Mouse (Mus musculus) olfactory bulb, adult 2 months (tissue): Measurements from ENCODE around the gene Ankrd44. TPM values are rescaled to one million over a fixed set of nuclear protein-coding genes. Genes with fewer than 3 reads are reported as not detected.

Experiments used
- H3K27ac ChIP-seq: fragments of 200-500 bp; 2 replicates; pipeline ENCODE4 v1.5.1; 2012; ENCODE audit warnings: low read depth, low read length; ENCODE audit not compliant: insufficient read depth
- H3K4me1 ChIP-seq: fragments of 200-500 bp; 2 replicates; pipeline ENCODE4 v1.6.1; 2012; ENCODE audit warnings: low read length; ENCODE audit not compliant: control insufficient read depth, insufficient read depth
- H3K4me3 ChIP-seq: fragments of 200-500 bp; 2 replicates; pipeline ENCODE4 v1.5.1; 2012; ENCODE audit warnings: mild to moderate bottlenecking, low read depth, low read length, moderate library complexity; ENCODE audit not compliant: insufficient read depth
- CTCF ChIP-seq: fragments of 200-500 bp; IDR thresholded peaks from 2 replicates; pipeline ENCODE4 v1.5.1; 2012; ENCODE audit warnings: low read depth, mild to moderate bottlenecking, low read length, moderate library complexity; ENCODE audit not compliant: insufficient read depth
- POLR2A ChIP-seq: fragments of 200-500 bp; IDR thresholded peaks from 2 replicates; pipeline ENCODE4 v1.6.1; 2012; ENCODE audit warnings: mild to moderate bottlenecking, low read depth, low read length, moderate library complexity; ENCODE audit not compliant: insufficient read depth
- WGBS: fragments of 180-500 bp; shearing (Covaris S2); methylation state at CpG from one replicate; pipeline ENCODE4 v1.1.7; 2018; 5-methylcytosine and 5-hydroxymethylcytosine counted together
- polyA plus RNA-seq: library from polyadenylated mRNA; stranded (reverse); fragments of >200 nt; gene quantifications from 2 replicates; pipeline ENCODE4 v1.2.4, GENCODE M21; 2012; ENCODE audit warnings: low replicate concordance; ENCODE audit not compliant: missing spikeins, insufficient read depth, insufficient read length

The Ankrd44 gene
- polyA plus RNA-seq, 1 experiment: not detected

- 0 out of 2 replicates have a peak, but pooled peaks cover 2% of the 10 kb centered on the region for H3K4me1 ChIP-seq
- H3K4me3 ChIP-seq: no peak overlapping the region
- TF ChIP-seq POLR2A (no peak), CTCF (no peak)
- H3K27ac ChIP-seq: no peak overlapping the region
- 68% methylated on average over 8 of the region's 8 CpGs for WGBS
Measured at GRCm38 (mm10) chr1:54707888-54708565, 218.2 kb downstream of the Ankrd44 start.

GRCm38 (mm10) chr1:54707036-54707887 lies 218.9 kb downstream of the Ankrd44 start:
- no peak overlapping the region for H3K4me3 ChIP-seq

GRCm38 (mm10) chr1:54706621-54707020 lies 219.6 kb downstream of the Ankrd44 start:
- no peak for TF ChIP-seq POLR2A
- no peak for TF ChIP-seq CTCF
- H3K27ac ChIP-seq: no peak overlapping the region
- 0 out of 2 replicates have a peak, but pooled peaks cover 2% of the 10 kb centered on the region for H3K4me1 ChIP-seq
- WGBS: 33% methylated on average over 3 of the region's 3 CpGs
- no peak overlapping the region for H3K4me3 ChIP-seq

More at GRCm38 (mm10) chr1:54707036-54707887, 218.9 kb downstream of the Ankrd44 start:
- Histone ChIP-seq H3K27ac (no peak overlapping the region), H3K4me1 (0 out of 2 replicates have a peak, but pooled peaks cover 2% of the 10 kb centered on the region)
- TF ChIP-seq POLR2A (no peak), CTCF (no peak)
- WGBS: 44% methylated on average over 10 of the region's 10 CpGs

- TF ChIP-seq POLR2A (no peak), CTCF (no peak)
- WGBS: 40% methylated on average over 1 of the region's 1 CpGs
- Histone ChIP-seq H3K4me3 (no peak overlapping the region), H3K4me1 (0 out of 2 replicates have a peak, but pooled peaks cover 2% of the 10 kb centered on the region), H3K27ac (no peak overlapping the region)
Measured at GRCm38 (mm10) chr1:54703466-54703865, 222.7 kb downstream of the Ankrd44 start.

- Histone ChIP-seq H3K4me1 (0 out of 2 replicates have a peak, but pooled peaks cover 2% of the 10 kb centered on the region), H3K4me3 (no peak overlapping the region), H3K27ac (no peak overlapping the region)
- TF ChIP-seq POLR2A (no peak), CTCF (no peak)
Measured at GRCm38 (mm10) chr1:54702918-54703317, 223.3 kb downstream of the Ankrd44 start.

DNA sequence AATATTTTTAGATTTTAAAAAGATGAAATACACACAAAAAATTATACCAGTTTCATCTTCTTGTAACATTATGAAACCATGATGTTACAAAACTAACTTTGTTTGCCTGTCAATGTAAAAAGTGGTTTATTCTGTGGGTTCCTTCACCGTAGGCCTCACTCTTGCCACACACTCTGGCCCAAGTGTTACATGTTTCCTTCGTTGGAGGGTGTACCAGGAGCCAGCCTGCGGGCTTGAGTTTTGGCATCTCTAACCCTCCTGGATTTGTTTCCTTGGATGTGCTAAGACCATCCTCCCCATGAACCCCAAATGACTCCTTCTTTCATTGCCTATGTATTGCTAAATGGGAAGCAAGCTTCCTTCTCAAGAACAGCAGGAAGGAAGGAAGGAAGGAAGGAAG lies 230.8 kb downstream of the Ankrd44 start:
- TF ChIP-seq POLR2A: no peak
- no peak for TF ChIP-seq CTCF
- 93% methylated on average over 3 of the region's 3 CpGs for WGBS
- no peak overlapping the region for H3K4me3 ChIP-seq
- H3K4me1 ChIP-seq: no peaks in the 10 kb centered on the region
- no peak overlapping the region for H3K27ac ChIP-seq

- no peak for TF ChIP-seq POLR2A
- H3K4me3 ChIP-seq: no peak overlapping the region
- H3K4me1 ChIP-seq: no peaks in the 10 kb centered on the region
- H3K27ac ChIP-seq: no peak overlapping the region
Measured at GRCm38 (mm10) chr1:54691824-54692223, 234.4 kb downstream of the Ankrd44 start.

DNA sequence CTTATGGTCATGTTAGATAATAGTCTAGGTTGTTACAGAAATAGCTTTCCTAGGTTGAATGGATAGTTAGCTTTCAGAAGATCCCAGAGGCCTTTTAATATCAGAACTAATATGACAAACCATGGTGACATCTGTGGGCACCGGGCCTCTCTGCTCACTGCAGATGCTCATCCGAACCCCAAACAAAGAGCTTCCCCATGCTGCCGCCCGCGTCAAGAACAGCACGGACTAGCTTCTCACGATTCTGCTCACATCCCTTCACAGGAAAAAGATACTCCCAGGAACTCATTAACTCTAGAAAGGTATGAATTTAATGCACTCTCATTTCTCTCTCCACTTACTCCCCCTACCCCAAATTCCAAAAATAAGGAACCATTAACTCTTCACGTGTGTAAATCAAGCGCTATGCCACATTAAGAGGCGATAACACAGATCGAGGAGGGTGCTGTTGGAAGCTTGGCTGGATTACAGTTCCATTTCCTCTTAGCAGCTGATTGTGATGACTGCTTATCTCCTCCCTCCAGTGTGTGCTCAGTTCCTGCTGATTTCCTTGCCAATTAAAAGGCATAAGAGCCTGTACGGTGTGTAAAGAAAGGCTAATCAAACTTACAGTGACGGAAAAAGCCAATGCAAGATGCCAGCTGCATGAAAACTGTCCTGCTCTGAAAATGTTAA lies 235.8 kb downstream of the Ankrd44 start:
- Histone ChIP-seq H3K4me3 (no peak overlapping the region), H3K27ac (no peak overlapping the region), H3K4me1 (no peaks in the 10 kb centered on the region)
- no peak for TF ChIP-seq CTCF
- no peak for TF ChIP-seq POLR2A
- 39% methylated on average over 13 of the region's 13 CpGs for WGBS

DNA sequence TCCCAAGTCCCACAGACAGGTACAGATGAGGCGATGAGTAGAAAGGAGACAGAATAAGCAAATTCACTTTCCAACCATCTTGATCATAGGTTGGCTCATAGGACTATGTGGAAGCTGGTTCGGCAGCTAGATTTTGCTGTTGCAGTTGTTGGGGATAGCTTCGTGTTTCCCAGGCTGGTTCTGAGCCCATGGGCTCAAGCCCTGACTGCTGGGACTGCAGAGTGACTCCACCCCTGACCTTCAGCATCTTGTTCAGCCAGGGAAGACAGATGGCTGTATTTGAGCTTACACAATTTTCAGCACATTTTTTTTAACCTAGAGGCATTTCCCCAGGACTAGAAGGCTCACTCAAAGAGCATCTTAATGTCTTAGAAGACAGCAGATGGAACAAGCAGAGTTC lies 237.7 kb downstream of the Ankrd44 start:
- H3K4me3 ChIP-seq: no peak overlapping the region
- WGBS: 93% methylated on average over 3 of the region's 3 CpGs
- TF ChIP-seq CTCF: no peak
- TF ChIP-seq POLR2A: no peak
- no peak overlapping the region for H3K27ac ChIP-seq
- H3K4me1 ChIP-seq: no peaks in the 10 kb centered on the region
